Mouse (Mus musculus): ENCODE measurements around the gene Chat.

- TF ChIP-seq POLR2A (IDR thresholded peaks at IDR 0.05; ENCODE audit: control insufficient read depth, extremely low read depth, insufficient read depth, low read length, poor library complexity) (no peak), CTCF (IDR thresholded peaks at IDR 0.05; ENCODE audit: borderline replicate concordance, control insufficient read depth, extremely low read depth, insufficient read depth, low read length, poor library complexity) (no peak)
Measured at GRCm38 (mm10) chr14:32379395-32380098, 86.2 kb downstream of the Chat start.

All from thymus, adult 2 months (tissue).